Mouse (Mus musculus) WW6 (cell line): ENCODE results near the gene Mrpl39.

Experiments
- DNase-seq: peaks from one replicate; pipeline ENCODE4 v3.0.0-alpha.2; 2013; ENCODE audit warnings: low read depth, low spot score

Gene Mrpl39

GRCm38 (mm10) chr16:84735166-84736105, at the start of gene Mrpl39:
Mrpl39 (minus strand) TSS chr16:84735742.
- DNase-seq = peak; percentile 90

- no peak for DNase-seq
Measured at GRCm38 (mm10) chr16:84784966-84785365, 49.4 kb upstream of the Mrpl39 start.

- DNase-seq = no peak
Measured at GRCm38 (mm10) chr16:84783279-84783678, 47.7 kb upstream of the Mrpl39 start.

- no peak for DNase-seq
Measured at GRCm38 (mm10) chr16:84779718-84780117, 44.2 kb upstream of the Mrpl39 start.

GRCm38 (mm10) chr16:84778861-84779630, 43.5 kb upstream of the Mrpl39 start:
- DNase-seq = no peak

GRCm38 (mm10) chr16:84778431-84778830, 42.9 kb upstream of the Mrpl39 start:
- no peak for DNase-seq

GRCm38 (mm10) chr16:84776089-84776784, 40.7 kb upstream of the Mrpl39 start:
- no peak for DNase-seq

GRCm38 (mm10) chr16:84775356-84775755, 39.8 kb upstream of the Mrpl39 start:
- DNase-seq = no peak

- DNase-seq = no peak
Measured at GRCm38 (mm10) chr16:84774761-84775231, 39.3 kb upstream of the Mrpl39 start.

GRCm38 (mm10) chr16:84774003-84774703, 38.6 kb upstream of the Mrpl39 start, which contains the start of gene Jam2:
Jam2 (plus strand) TSS chr16:84774123.
- DNase-seq = no peak

- DNase-seq = no peak
Measured at GRCm38 (mm10) chr16:84773268-84773861, 37.8 kb upstream of the Mrpl39 start.

GRCm38 (mm10) chr16:84772496-84773267, 37.1 kb upstream of the Mrpl39 start:
- DNase-seq = no peak

- no peak for DNase-seq
Measured at GRCm38 (mm10) chr16:84771461-84771860, 35.9 kb upstream of the Mrpl39 start.

- DNase-seq = no peak
Measured at GRCm38 (mm10) chr16:84770891-84771290, 35.3 kb upstream of the Mrpl39 start.

GRCm38 (mm10) chr16:84769619-84770464, 34.3 kb upstream of the Mrpl39 start:
- DNase-seq = no peak

GRCm38 (mm10) chr16:84769182-84769581, 33.6 kb upstream of the Mrpl39 start:
- DNase-seq = no peak

- DNase-seq = no peak
Measured at GRCm38 (mm10) chr16:84767956-84768355, 32.4 kb upstream of the Mrpl39 start.

GRCm38 (mm10) chr16:84745721-84746306, 10.3 kb upstream of the Mrpl39 start:
- no peak for DNase-seq
